In genomic region chr9:48284221-48284620, GRCm38 (mm10) we compare ENCODE assay signal across 35 mouse cellular contexts.
"Had no signal": no experiment of that assay in that cellular context is flagged by ENCODE, and none has a peak within 500 bp of the region (broad histone marks: within the 10 kb centered on the region; RNA-seq: fewer than 3 reads in every experiment).

No protein-coding gene starts in this region.

- H3K9ac ChIP-seq: heart, embryonic 12.5 days; heart, embryonic 13.5 days; heart, embryonic 15.5 days; hindbrain, embryonic 12.5 days; hindbrain, embryonic 13.5 days; hindbrain, embryonic 14.5 days; hindbrain, embryonic 15.5 days; intestine, embryonic 15.5 days; kidney, embryonic 15.5 days had no signal

- H3K27ac ChIP-seq: heart, embryonic 13.5 days; heart, embryonic 15.5 days; hindbrain, embryonic 10.5 days; hindbrain, embryonic 12.5 days; hindbrain, embryonic 13.5 days; hindbrain, embryonic 14.5 days; hindbrain, embryonic 15.5 days; hindbrain, postnatal 0 days; intestine, embryonic 15.5 days; kidney, embryonic 15.5 days; kidney, postnatal 0 days; layer of hippocampus, adult 2 months; left cerebral cortex, adult 2 months had no signal

- DNase-seq: heart, postnatal 10 days; heart, postnatal 14 days; heart, postnatal 36 days; heart, postnatal 4 days; kidney, adult 11 months; kidney, adult 18-20 months; kidney, adult 2 months; kidney, adult 8-10 months; kidney, adult 9 months; kidney, postnatal 10 days; kidney, postnatal 14 days; kidney, postnatal 25 days; kidney, postnatal 36 days; kidney, postnatal 4 days; layer of hippocampus, adult 9-11 months; layer of hippocampus, postnatal 36 days had no signal

- ATAC-seq: hindbrain, embryonic 16.5 days; hindbrain, postnatal 0 days; inflammation-experienced regulatory T-cells, adult 6 months; intestine, embryonic 15.5 days; intestine, embryonic 16.5 days; intestine, postnatal 0 days had no signal

- H3K4me1 ChIP-seq: heart, embryonic 12.5 days; heart, embryonic 13.5 days; heart, embryonic 15.5 days; hindbrain, embryonic 10.5 days; hindbrain, embryonic 12.5 days; hindbrain, embryonic 13.5 days; hindbrain, embryonic 15.5 days; intestine, embryonic 15.5 days; kidney, embryonic 15.5 days had no signal

- H3K4me2 ChIP-seq: heart, embryonic 11.5 days; heart, embryonic 12.5 days; heart, embryonic 13.5 days; heart, embryonic 15.5 days; hindbrain, embryonic 12.5 days; hindbrain, embryonic 13.5 days; hindbrain, embryonic 14.5 days; hindbrain, embryonic 15.5 days; intestine, embryonic 15.5 days; kidney, embryonic 15.5 days had no signal

- H3K9me3 ChIP-seq: heart, embryonic 12.5 days; heart, embryonic 13.5 days; heart, embryonic 15.5 days; hindbrain, embryonic 10.5 days; hindbrain, embryonic 12.5 days; hindbrain, embryonic 13.5 days; hindbrain, embryonic 15.5 days; intestine, embryonic 15.5 days; kidney, embryonic 15.5 days had no signal

- H3K4me3 ChIP-seq: heart, embryonic 12.5 days; heart, embryonic 13.5 days; heart, embryonic 15.5 days; hindbrain, embryonic 10.5 days; hindbrain, embryonic 12.5 days; hindbrain, embryonic 13.5 days; hindbrain, embryonic 15.5 days; intestine, embryonic 15.5 days; kidney, embryonic 15.5 days; layer of hippocampus, adult 2 months; left cerebral cortex, adult 2 months had no signal

- H3K27me3 ChIP-seq: heart, embryonic 12.5 days; heart, embryonic 13.5 days; heart, embryonic 15.5 days; hindbrain, embryonic 12.5 days; hindbrain, embryonic 13.5 days; hindbrain, embryonic 15.5 days; intestine, embryonic 15.5 days; kidney, embryonic 15.5 days had no signal

- H3K36me3 ChIP-seq: heart, embryonic 12.5 days; heart, embryonic 13.5 days; heart, embryonic 15.5 days; hindbrain, embryonic 10.5 days; hindbrain, embryonic 12.5 days; hindbrain, embryonic 13.5 days; hindbrain, embryonic 15.5 days; intestine, embryonic 15.5 days; kidney, embryonic 15.5 days had no signal
